Mouse (Mus musculus) CD4-positive helper T cell, adult 2 months (primary cell): Measurements from ENCODE around the gene Bpifa5.

ENCODE experiments used
- DNase-seq: peaks from one replicate; pipeline ENCODE4 v3.0.0-alpha.2; 2012; ENCODE audit warnings: low read depth, missing footprints, low spot score

Bpifa5 gene

DNA sequence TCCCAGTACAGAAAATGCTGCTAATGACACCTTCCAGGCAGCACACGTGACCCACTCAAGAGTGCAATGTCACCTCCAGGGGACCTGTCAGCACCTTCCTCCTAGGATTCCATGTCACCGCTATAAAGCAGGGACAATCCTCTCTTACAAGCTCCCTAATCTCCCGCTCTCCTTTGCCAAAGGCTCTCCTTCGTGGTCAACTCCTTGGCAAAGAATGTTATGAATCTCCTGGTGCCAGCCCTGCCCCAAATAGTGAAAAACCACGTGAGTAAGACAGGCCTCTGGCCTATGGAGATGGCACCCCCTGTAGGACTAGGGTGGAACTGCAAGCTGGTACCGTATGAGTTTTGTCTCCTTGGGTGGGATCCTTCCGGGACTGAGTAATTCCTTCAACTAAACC lies 44.5 kb downstream of the Bpifa5 start:
- DNase-seq = no peak

DNA sequence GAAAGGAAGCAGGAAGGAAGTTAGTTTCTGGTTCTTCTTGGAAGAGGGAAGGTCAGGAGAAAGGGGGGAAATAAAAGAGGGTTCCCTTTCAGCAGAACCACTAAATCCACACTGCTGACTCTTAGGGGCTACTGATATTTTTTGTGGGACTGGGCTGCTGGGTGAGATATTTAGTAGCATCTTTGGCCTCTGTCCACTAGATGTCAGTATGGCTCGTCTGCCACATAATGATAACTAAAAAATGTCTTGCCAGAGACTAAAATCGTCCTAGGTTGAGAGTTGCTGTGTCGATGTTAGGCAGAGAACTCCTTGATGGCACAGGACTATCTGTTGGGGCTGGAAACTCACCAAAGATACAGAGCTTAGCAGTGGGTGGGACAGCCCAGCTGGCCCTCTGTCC lies 46.7 kb downstream of the Bpifa5 start:
- no peak for DNase-seq

DNA sequence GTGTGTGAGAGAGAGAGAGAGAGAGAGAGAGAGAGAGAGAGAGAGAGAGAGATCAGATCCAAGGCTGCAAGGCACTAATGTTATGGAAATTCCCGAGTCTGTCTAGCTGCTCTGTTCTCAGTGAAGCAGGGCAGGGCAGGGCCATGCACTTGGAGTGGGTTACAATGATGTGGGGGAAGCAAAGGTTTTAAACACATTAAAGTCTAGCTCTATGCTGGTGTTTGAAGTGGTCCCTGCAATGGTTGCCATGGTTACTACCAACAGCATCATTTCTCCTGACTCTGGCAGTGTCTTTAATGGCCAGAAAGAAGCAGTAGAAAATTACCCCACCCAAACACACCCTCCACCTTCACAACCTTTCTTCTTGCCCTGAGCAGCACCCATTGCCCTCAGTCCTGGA lies 48.7 kb downstream of the Bpifa5 start:
- DNase-seq = no peak

DNA sequence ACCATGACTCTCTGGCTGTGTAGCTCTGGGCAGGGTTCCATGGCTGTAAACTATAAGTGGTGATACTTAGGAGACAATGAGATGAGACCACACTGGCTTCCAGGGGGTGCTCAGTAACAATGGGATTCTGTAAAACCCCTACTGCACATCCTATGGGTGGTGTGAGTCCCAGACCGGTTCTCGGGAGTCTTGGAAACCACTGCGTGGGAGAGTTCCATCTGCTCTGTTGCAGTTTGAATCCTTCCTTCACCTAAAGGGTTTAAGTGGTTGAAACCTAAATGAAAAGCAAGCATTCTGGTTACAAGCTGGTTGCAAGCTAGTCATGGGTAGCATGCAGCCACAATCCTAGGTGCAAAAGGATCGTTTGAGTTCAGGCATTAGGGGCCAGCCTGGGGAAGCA lies 49.5 kb downstream of the Bpifa5 start:
- no peak for DNase-seq

DNA sequence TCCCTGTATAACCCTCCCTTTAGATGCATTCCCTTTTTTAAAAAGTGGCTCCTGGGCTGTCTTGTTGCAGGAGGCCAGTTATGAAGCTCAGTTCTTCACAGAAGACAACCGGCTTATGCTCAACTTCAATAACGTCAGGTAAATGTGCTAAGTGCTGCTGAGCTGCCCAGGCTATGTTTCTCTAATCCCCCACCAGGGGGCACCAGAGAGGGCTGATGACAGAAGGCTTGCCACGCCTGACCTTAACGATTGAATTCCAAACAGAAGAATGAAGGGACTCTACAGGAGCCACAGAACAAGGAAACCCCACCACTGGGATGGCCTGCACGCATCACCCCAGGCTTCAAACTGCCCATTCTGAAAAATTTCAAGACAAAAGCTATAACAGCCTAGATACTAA lies 52.8 kb downstream of the Bpifa5 start:
- peak; percentile 38 for DNase-seq
